Mouse (Mus musculus) kidney, postnatal 0 days (tissue): Measurements from ENCODE around the gene Vmn1r215. TPM values are rescaled to one million over a fixed set of nuclear protein-coding genes. Genes with fewer than 3 reads are reported as not detected.
"Not testable (repeated sequence)": the region's sequence is repeated elsewhere in the genome, so short reads cannot be mapped to it uniquely, and the experiment has no call there.

Experiments used
- ATAC-seq: fragments of 200-750 bp; cut with Nextera tagmentation; replicated peaks from 2 replicates; pipeline ENCODE4 v1.8.0; 2017; ENCODE audit warnings: low read depth, moderate number of reproducible peaks, moderate TSS enrichment, moderate library complexity; ENCODE audit not compliant: low FRiP score
- DNase-seq: peaks from one replicate; pipeline ENCODE4 v3.0.0-alpha.2; 2016; ENCODE audit warnings: low spot score
- H3K27ac ChIP-seq: fragments of 300-500 bp; sonication (generic); 2 replicates; pipeline ENCODE4 v1.5.1; 2014; ENCODE audit warnings: mild to moderate bottlenecking
- H3K27me3 ChIP-seq: fragments of 300-500 bp; sonication (generic); 2 replicates; pipeline ENCODE4 v1.6.1; 2014; ENCODE audit warnings: low read length, mixed read lengths; ENCODE audit not compliant: insufficient read depth
- H3K36me3 ChIP-seq: fragments of 300-500 bp; sonication (generic); 2 replicates; pipeline ENCODE4 v1.6.1; 2014; ENCODE audit warnings: low read length, mixed read lengths; ENCODE audit not compliant: insufficient read depth
- H3K4me1 ChIP-seq: fragments of 300-500 bp; sonication (generic); replicated peaks from 2 replicates; pipeline ENCODE4 v1.6.1; 2014; ENCODE audit warnings: antibody characterized with exemption, low read length, mixed read lengths; ENCODE audit not compliant: insufficient read depth
- H3K4me2 ChIP-seq: fragments of 300-500 bp; sonication (generic); 2 replicates; pipeline ENCODE4 v1.6.1; 2014; ENCODE audit warnings: mild to moderate bottlenecking, low read length, moderate library complexity, mixed read lengths
- H3K4me3 ChIP-seq: fragments of 300-500 bp; sonication (generic); replicated peaks from 2 replicates; pipeline ENCODE4 v1.5.1; 2014; ENCODE audit warnings: low read depth, low read length
- H3K9ac ChIP-seq: fragments of 300-500 bp; sonication (generic); 2 replicates; pipeline ENCODE4 v1.6.1; 2014; ENCODE audit warnings: low read depth, low read length
- H3K9me3 ChIP-seq: fragments of 300-500 bp; sonication (generic); replicated peaks from 2 replicates; pipeline ENCODE4 v1.6.1; 2016; ENCODE audit warnings: low read length, inconsistent platforms, mixed read lengths
- CTCF ChIP-seq: IDR thresholded peaks from 2 replicates; pipeline ENCODE4 v1.5.1; 2016; ENCODE audit warnings: antibody characterized with exemption, low read depth, mild to moderate bottlenecking, moderate library complexity
- WGBS: fragments of 180-500 bp; shearing (Covaris S2); extraction: QIAGEN DNeasy Blood & Tissue Kit; methylation state at CpG from one replicate; pipeline ENCODE4 v1.1.7; 2014; 5-methylcytosine and 5-hydroxymethylcytosine counted together
- polyA plus RNA-seq: library from polyadenylated mRNA; unstranded; fragments of >200 nt; fragmentation: Nextera tagmentation; extraction: Ambion mirVana; gene quantifications from 2 replicates; pipeline ENCODE4 v1.2.1, GENCODE M21; 2015

Gene Vmn1r215
- not detected in 2 replicates for polyA plus RNA-seq

DNA sequence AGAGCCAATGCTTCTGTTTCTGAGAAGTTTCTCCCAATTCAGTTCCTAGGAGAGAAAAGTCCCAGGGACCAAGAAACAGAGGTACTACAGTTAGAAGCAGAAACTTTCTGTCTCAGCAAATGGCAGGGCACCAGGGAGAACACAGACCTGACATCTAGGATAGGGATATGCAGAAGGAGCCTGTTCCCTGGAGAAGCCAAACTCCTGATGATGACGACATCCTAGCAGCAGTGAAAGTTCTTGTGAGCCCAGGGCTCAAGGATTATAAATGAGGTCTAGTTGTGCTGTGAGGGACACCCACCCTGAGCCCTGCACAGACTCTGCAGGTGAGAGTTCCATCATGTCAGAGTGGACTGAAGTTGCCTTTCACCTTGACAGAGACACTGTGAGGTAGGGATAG, at the start of gene Vmn1r215:
Gene Vmn1r215 (plus strand): TSS at position 301 of the 400 bp plus-strand sequence.
- no peak for ATAC-seq
- Histone ChIP-seq H3K27ac (no peak within 1 kb of the TSS), H3K4me1 (no peaks in the 10 kb centered on the region), H3K4me3 (no peak within 1 kb of the TSS), H3K36me3 (no peaks in the 10 kb centered on the region), H3K4me2 (no peak within 1 kb of the TSS), H3K9ac (no peak within 1 kb of the TSS), H3K27me3 (no peaks in the 10 kb centered on the region), H3K9me3 (no peaks in the 10 kb centered on the region)
- WGBS, result 61% methylated on average over 1 of the region's 1 CpGs
- TF ChIP-seq CTCF, result no peak
- DNase-seq, result no peak

DNA sequence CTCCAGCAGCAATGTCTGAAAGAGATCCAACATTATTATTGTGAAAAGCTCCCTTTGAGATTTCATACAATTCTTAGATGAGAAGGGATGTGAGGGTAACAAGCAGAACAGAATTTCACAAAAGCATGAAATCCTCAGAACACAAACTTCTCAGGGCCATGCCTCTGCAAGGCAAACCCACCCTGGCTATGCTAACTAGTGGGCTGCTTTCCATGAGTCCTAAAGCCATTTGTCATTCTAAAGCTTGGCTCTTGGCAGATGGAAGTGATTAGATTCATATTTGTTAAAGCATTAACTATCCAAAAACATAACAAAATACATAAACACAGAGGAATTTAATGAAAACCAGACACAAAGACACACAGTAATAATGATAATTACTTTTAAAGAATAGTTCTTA, 49.7 kb upstream of the Vmn1r215 start:
- H3K4me2 ChIP-seq, result no peak overlapping the region
- no peak for TF ChIP-seq CTCF
- H3K27me3 ChIP-seq, result no peaks in the 10 kb centered on the region
- H3K4me3 ChIP-seq, result no peak overlapping the region
- no peak overlapping the region for H3K27ac ChIP-seq
- DNase-seq, result no peak
- H3K9ac ChIP-seq, result no peak overlapping the region
- no peaks in the 10 kb centered on the region for H3K36me3 ChIP-seq
- no peaks in the 10 kb centered on the region for H3K9me3 ChIP-seq
- ATAC-seq, result no peak
- H3K4me1 ChIP-seq, result no peaks in the 10 kb centered on the region

- no peak overlapping the region for H3K27ac ChIP-seq
- H3K4me2 ChIP-seq, result no peak overlapping the region
- DNase-seq (no peak), ATAC-seq (no peak)
- H3K4me3 ChIP-seq, result no peak overlapping the region
- H3K36me3 ChIP-seq, result no peaks in the 10 kb centered on the region
- H3K9ac ChIP-seq, result no peak overlapping the region
- no peaks in the 10 kb centered on the region for H3K27me3 ChIP-seq
- H3K9me3 ChIP-seq, result no peaks in the 10 kb centered on the region
- TF ChIP-seq CTCF, result no peak
- H3K4me1 ChIP-seq, result no peaks in the 10 kb centered on the region
Measured at GRCm38 (mm10) chr13:23024812-23025211, 43.0 kb upstream of the Vmn1r215 start.

DNA sequence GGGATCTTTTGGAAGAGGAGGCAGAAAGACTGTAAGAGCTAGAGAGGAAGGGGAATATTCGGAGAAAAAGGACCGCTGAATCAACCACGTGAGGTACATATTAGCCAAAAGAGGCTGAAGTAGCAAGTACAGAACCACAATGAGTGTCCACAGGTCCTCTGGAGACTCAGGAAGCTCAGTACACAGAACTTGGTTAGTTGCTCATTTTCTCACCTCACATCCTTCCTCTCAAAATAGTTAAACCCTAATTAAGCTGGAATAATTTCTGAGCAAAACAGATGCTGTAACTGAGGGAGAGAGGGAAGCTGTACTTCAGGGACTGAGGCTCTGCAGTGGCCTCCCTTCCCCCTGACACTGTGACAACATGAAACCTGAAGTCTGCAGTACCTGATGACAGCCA, 37.7 kb upstream of the Vmn1r215 start, which contains the start of gene Vmn1r214:
Gene Vmn1r214 (plus strand): TSS at position 301 of the 400 bp plus-strand sequence.
- no peak within 1 kb of the TSS for H3K9ac ChIP-seq
- H3K4me3 ChIP-seq, result no peak within 1 kb of the TSS
- no peak within 1 kb of the TSS for H3K27ac ChIP-seq
- H3K27me3 ChIP-seq, result no peaks in the 10 kb centered on the region
- 84% methylated on average over 3 of the region's 3 CpGs for WGBS
- no peaks in the 10 kb centered on the region for H3K9me3 ChIP-seq
- H3K4me1 ChIP-seq, result no peaks in the 10 kb centered on the region
- no peak for ATAC-seq
- TF ChIP-seq CTCF, result no peak
- H3K4me2 ChIP-seq, result no peak within 1 kb of the TSS
- H3K36me3 ChIP-seq, result no peaks in the 10 kb centered on the region
- no peak for DNase-seq

- no peak overlapping the region for H3K27ac ChIP-seq
- peak; percentile 38; the same call in 1 of the 2 replicates for TF ChIP-seq CTCF
- H3K9me3 ChIP-seq, result no peaks in the 10 kb centered on the region
- DNase-seq, result peak; percentile 1
- H3K4me2 ChIP-seq, result no peak overlapping the region
- 50% methylated on average over 1 of the region's 1 CpGs for WGBS
- no peaks in the 10 kb centered on the region for H3K4me1 ChIP-seq
- ATAC-seq, result no peak
- H3K36me3 ChIP-seq, result no peaks in the 10 kb centered on the region
- no peak overlapping the region for H3K4me3 ChIP-seq
- H3K27me3 ChIP-seq, result no peaks in the 10 kb centered on the region
- H3K9ac ChIP-seq, result no peak overlapping the region
Measured at GRCm38 (mm10) chr13:23057778-23058177, 10.0 kb upstream of the Vmn1r215 start.

DNA sequence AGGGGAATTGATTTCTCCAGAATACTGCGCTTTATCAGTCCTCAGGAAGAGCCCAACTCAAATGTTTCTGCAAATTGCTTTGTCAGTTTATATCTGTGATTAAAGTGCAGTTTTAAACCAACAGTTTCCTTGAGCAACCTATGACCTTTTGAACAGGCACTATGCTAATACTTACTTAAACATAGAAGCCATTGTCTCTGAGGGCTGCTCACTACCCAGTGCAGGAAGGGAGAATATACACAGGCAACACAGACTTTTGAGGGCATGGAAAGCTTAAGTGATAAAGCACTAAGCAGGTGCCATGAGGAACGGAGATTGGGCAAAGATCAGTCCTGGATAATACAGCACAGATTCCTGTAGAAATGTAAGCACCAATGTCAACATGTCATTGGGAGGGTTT, 1.5 kb downstream of the Vmn1r215 start:
- ATAC-seq (no peak), DNase-seq (no peak)
- Histone ChIP-seq H3K9ac (no peak overlapping the region), H3K9me3 (no peaks in the 10 kb centered on the region), H3K4me2 (no peak overlapping the region), H3K27me3 (no peaks in the 10 kb centered on the region), H3K4me3 (no peak overlapping the region), H3K36me3 (no peaks in the 10 kb centered on the region), H3K27ac (no peak overlapping the region), H3K4me1 (no peaks in the 10 kb centered on the region)
- 90% methylated on average over 2 of the region's 2 CpGs for WGBS
- TF ChIP-seq CTCF, result no peak

GRCm38 (mm10) chr13:23094386-23094785, 26.6 kb downstream of the Vmn1r215 start:
- Histone ChIP-seq H3K27me3 (no peaks in the 10 kb centered on the region), H3K4me2 (no peak overlapping the region), H3K36me3 (no peaks in the 10 kb centered on the region), H3K9me3 (no peaks in the 10 kb centered on the region), H3K9ac (no peak overlapping the region), H3K27ac (no peak overlapping the region), H3K4me1 (no peaks in the 10 kb centered on the region), H3K4me3 (no peak overlapping the region)
- TF ChIP-seq CTCF, result no peak
- DNase-seq, result no peak
- 68% methylated on average over 4 of the region's 4 CpGs for WGBS
- no peak for ATAC-seq

DNA sequence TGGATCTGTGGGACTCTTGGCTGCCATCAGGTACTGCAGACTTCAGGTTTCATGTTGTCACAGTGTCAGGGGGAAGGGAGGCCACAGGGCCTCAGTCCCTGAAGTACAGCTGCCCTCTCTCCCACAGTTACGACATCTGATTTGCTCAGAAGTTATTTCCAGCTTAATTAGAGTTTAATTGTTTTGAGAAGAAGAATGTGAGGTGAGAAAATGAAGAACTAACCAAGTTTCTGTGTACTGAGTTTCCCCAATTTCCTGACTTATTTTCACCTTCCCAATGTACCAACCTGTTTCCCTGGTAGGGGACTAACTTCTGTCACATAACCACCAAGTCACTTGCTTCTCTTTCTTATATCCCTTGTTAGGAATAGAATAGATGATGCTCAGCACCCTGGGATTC, 50.3 kb downstream of the Vmn1r215 start, which contains the start of gene Vmn1r217:
Gene Vmn1r217 (minus strand): TSS at position 101 of the 400 bp plus-strand sequence.
- H3K27me3 ChIP-seq, ATAC-seq, H3K9me3 ChIP-seq, H3K4me1 ChIP-seq, H3K4me3 ChIP-seq, H3K27ac ChIP-seq, DNase-seq, H3K36me3 ChIP-seq, H3K9ac ChIP-seq, H3K4me2 ChIP-seq: not testable (repeated sequence)
- WGBS, result 77% methylated on average over 1 of the region's 1 CpGs
